Mouse (Mus musculus) limb, embryonic 14.5 days (tissue): ENCODE results near the gene Zdhhc19. TPM values are rescaled to one million over a fixed set of nuclear protein-coding genes. Genes with fewer than 3 reads are reported as not detected.

ENCODE experiments used
- ATAC-seq: fragments of 200-750 bp; cut with Nextera tagmentation; 2 replicates; pipeline ENCODE4 v1.8.0; 2017; ENCODE audit warnings: low read depth, moderate number of reproducible peaks, moderate TSS enrichment; ENCODE audit not compliant: low FRiP score
- DNase-seq: peaks from one replicate; pipeline ENCODE4 v3.0.0-alpha.2; 2015; ENCODE audit warnings: low spot score
- H3K27ac ChIP-seq: fragments of 300-500 bp; sonication (generic); replicated peaks from 2 replicates; pipeline ENCODE4 v1.5.1; 2014; ENCODE audit warnings: low read depth, mild to moderate bottlenecking, low read length, moderate library complexity, mixed read lengths
- H3K27me3 ChIP-seq: fragments of 300-500 bp; sonication (generic); 2 replicates; pipeline ENCODE4 v1.6.1; 2014; ENCODE audit warnings: low read length, mixed read lengths; ENCODE audit not compliant: control insufficient read depth, insufficient read depth
- H3K36me3 ChIP-seq: fragments of 300-500 bp; sonication (generic); 2 replicates; pipeline ENCODE4 v1.6.1; 2014; ENCODE audit warnings: mild to moderate bottlenecking, low read length, moderate library complexity, mixed read lengths; ENCODE audit not compliant: control insufficient read depth, insufficient read depth
- H3K4me1 ChIP-seq: fragments of 300-500 bp; sonication (generic); 2 replicates; pipeline ENCODE4 v1.6.1; 2014; ENCODE audit warnings: antibody characterized with exemption, low read length, mixed read lengths; ENCODE audit not compliant: control insufficient read depth, insufficient read depth
- H3K4me2 ChIP-seq: fragments of 300-500 bp; sonication (generic); replicated peaks from 2 replicates; pipeline ENCODE4 v1.6.1; 2014; ENCODE audit warnings: low read depth, mild to moderate bottlenecking, low read length, moderate library complexity; ENCODE audit not compliant: severe bottlenecking
- H3K4me3 ChIP-seq: fragments of 300-500 bp; sonication (generic); replicated peaks from 2 replicates; pipeline ENCODE4 v1.5.1; 2014; ENCODE audit warnings: low read length
- H3K9ac ChIP-seq: fragments of 300-500 bp; sonication (generic); 2 replicates; pipeline ENCODE4 v1.6.1; 2014; ENCODE audit warnings: mild to moderate bottlenecking, low read depth, low read length, moderate library complexity; ENCODE audit not compliant: severe bottlenecking
- H3K9me3 ChIP-seq: fragments of 300-500 bp; sonication (generic); 2 replicates; pipeline ENCODE4 v1.6.1; 2016; ENCODE audit warnings: low read length; ENCODE audit not compliant: control insufficient read depth
- POLR2A ChIP-seq: fragments of 200-500 bp; IDR thresholded peaks from 2 replicates; pipeline ENCODE4 v1.8.0; 2012; ENCODE audit warnings: inconsistent platforms, mild to moderate bottlenecking, moderate library complexity, borderline replicate concordance; ENCODE audit not compliant: insufficient read depth, insufficient read length; ENCODE audit errors: extremely low read depth
- WGBS: fragments of 180-500 bp; shearing (Covaris S2); extraction: QIAGEN DNeasy Blood & Tissue Kit; methylation state at CpG from one replicate; pipeline ENCODE4 v1.1.7; 2014; 5-methylcytosine and 5-hydroxymethylcytosine counted together
- polyA plus RNA-seq, 2 experiments: library from polyadenylated mRNA; depleted of rRNA in 1 of 2; stranded (reverse) in 1 of 2; unstranded in 1 of 2; fragments of >200 nt; fragmentation: Nextera tagmentation in 1 of 2; extraction: Ambion mirVana in 1 of 2; gene quantifications; 2 replicates each; pipeline versions ENCODE4 v1.2.1 to v1.2.3; 2012 to 2014

Gene Zdhhc19
- polyA plus RNA-seq, 2 experiments = not detected

GRCm38 (mm10) chr16:32547156-32548068 lies 51.3 kb downstream of the Zdhhc19 start:
- ATAC-seq (no peak), DNase-seq (no peak)
- no peak for TF ChIP-seq POLR2A
- H3K27ac ChIP-seq = no peak overlapping the region
- H3K4me3 ChIP-seq = no peak overlapping the region
- no peaks in the 10 kb centered on the region for H3K4me1 ChIP-seq
- H3K27me3 ChIP-seq = no peaks in the 10 kb centered on the region
- H3K9me3 ChIP-seq = no peaks in the 10 kb centered on the region
- H3K36me3 ChIP-seq = no peaks in the 10 kb centered on the region
- 46% methylated on average over 10 of the region's 10 CpGs for WGBS
- no peak overlapping the region for H3K4me2 ChIP-seq
- H3K9ac ChIP-seq = no peak overlapping the region

DNA sequence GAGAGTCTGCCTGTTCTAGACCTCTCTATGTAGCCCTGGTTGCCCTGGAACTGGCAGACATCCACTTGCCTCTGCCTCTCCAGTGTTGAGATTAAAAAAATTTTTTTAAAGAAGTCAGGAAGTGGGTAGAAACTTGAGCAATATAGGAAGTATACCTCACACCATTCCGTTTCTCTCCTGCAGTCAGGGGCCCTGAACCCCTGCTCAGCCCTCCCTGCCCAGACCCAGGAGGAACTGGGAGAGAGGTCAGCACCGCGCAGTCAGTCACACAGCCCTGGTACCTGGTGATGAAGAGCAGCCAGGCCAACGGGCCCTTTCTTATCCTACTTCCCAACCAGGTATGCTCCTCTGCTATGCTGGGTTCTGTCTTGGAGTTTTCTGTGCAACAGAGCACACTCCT lies 54.0 kb downstream of the Zdhhc19 start:
- WGBS = 91% methylated on average over 4 of the region's 4 CpGs
- no peak for TF ChIP-seq POLR2A
- no peak for ATAC-seq
- Histone ChIP-seq H3K9ac (no peak overlapping the region), H3K27me3 (no peaks in the 10 kb centered on the region), H3K36me3 (no peaks in the 10 kb centered on the region), H3K27ac (no peak overlapping the region), H3K4me1 (no peaks in the 10 kb centered on the region), H3K9me3 (no peaks in the 10 kb centered on the region), H3K4me3 (no peak overlapping the region), H3K4me2 (no peak overlapping the region)
- DNase-seq = no peak

GRCm38 (mm10) chr16:32550487-32550886 lies 54.4 kb downstream of the Zdhhc19 start:
- H3K36me3 ChIP-seq = no peaks in the 10 kb centered on the region
- 87% methylated on average over 5 of the region's 5 CpGs for WGBS
- no peaks in the 10 kb centered on the region for H3K9me3 ChIP-seq
- H3K27ac ChIP-seq = no peak overlapping the region
- H3K4me2 ChIP-seq = no peak overlapping the region
- no peaks in the 10 kb centered on the region for H3K4me1 ChIP-seq
- H3K27me3 ChIP-seq = no peaks in the 10 kb centered on the region
- TF ChIP-seq POLR2A = no peak
- no peak overlapping the region for H3K9ac ChIP-seq
- no peak for ATAC-seq
- H3K4me3 ChIP-seq = no peak overlapping the region
- DNase-seq = no peak

DNA sequence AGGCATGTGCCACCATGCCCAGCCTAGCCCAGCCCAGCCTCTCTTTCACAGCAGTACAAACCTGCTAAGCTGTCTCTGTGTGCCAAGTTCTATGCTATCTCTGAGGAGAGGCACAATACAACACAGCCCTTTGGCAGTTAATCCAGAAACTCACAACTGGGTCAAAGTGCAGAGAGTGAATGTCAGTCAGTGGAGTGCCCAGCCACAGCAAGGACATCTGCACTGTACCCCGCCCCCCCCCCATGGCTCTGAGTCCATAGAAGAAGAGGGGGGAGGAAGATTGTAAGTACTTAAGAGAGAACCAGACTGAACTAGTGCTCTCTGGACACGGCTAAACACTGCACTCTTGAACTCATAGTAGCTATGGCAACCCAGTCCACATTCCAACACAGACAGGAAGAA lies 55.3 kb downstream of the Zdhhc19 start:
- Histone ChIP-seq H3K27me3 (no peaks in the 10 kb centered on the region), H3K9me3 (no peaks in the 10 kb centered on the region), H3K4me3 (no peak overlapping the region), H3K4me1 (no peaks in the 10 kb centered on the region), H3K4me2 (no peak overlapping the region), H3K9ac (no peak overlapping the region), H3K27ac (no peak overlapping the region), H3K36me3 (no peaks in the 10 kb centered on the region)
- DNase-seq (no peak), ATAC-seq (no peak)
- 49% methylated on average over 2 of the region's 2 CpGs for WGBS
- TF ChIP-seq POLR2A = no peak

DNA sequence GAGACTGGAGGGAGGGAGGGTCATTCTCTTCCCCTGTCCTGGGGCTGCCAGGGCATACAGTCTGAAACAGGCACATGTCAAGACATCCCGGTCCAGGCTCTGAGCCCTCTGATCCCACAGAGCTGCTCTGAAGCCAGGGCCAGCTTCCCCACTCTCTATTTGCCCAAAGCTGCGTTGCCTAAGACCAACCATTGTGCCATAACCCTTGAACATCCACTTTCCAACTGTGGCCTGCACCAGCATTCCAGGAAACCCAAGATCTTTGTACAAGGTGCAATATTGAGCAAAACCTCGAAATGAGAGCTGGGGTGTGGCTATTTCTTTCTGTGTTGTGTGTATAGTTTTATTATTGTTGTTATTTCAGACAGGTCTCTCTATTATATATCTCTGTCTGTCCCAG lies 59.5 kb downstream of the Zdhhc19 start:
- Histone ChIP-seq H3K27me3 (no peaks in the 10 kb centered on the region), H3K4me3 (no peak overlapping the region), H3K9me3 (no peaks in the 10 kb centered on the region), H3K27ac (no peak overlapping the region), H3K36me3 (no peaks in the 10 kb centered on the region), H3K9ac (no peak overlapping the region), H3K4me2 (no peak overlapping the region), H3K4me1 (no peaks in the 10 kb centered on the region)
- ATAC-seq (no peak), DNase-seq (no peak)
- WGBS = 72% methylated on average over 3 of the region's 3 CpGs
- no peak for TF ChIP-seq POLR2A
